Mouse (Mus musculus) testis, adult 2 months (tissue): ENCODE measurements around the gene Zc3h12d. TPM values are rescaled to one million over a fixed set of nuclear protein-coding genes. Genes with fewer than 3 reads are reported as not detected.

Experiments used
- H3K27ac ChIP-seq: fragments of 200-500 bp; 2 replicates; pipeline ENCODE4 v1.5.1; 2012; ENCODE audit warnings: low read depth, low read length; ENCODE audit not compliant: control insufficient read depth, insufficient read depth
- H3K27me3 ChIP-seq: fragments of 200-500 bp; 2 replicates; pipeline ENCODE4 v1.6.1; 2012; ENCODE audit warnings: mild to moderate bottlenecking, low read length, moderate library complexity; ENCODE audit not compliant: control insufficient read depth, insufficient read depth
- H3K36me3 ChIP-seq: fragments of 200-500 bp; 2 replicates; pipeline ENCODE4 v1.6.1; 2012; ENCODE audit warnings: mild to moderate bottlenecking, low read length; ENCODE audit not compliant: control insufficient read depth, insufficient read depth
- H3K4me1 ChIP-seq: fragments of 200-500 bp; 2 replicates; pipeline ENCODE4 v1.6.1; 2012; ENCODE audit warnings: low read length; ENCODE audit not compliant: control insufficient read depth, insufficient read depth
- H3K4me3 ChIP-seq: fragments of 200-500 bp; 2 replicates; pipeline ENCODE4 v1.5.1; 2012; ENCODE audit warnings: low read depth, mild to moderate bottlenecking, low read length, moderate library complexity, mixed read lengths; ENCODE audit not compliant: control insufficient read depth
- CTCF ChIP-seq: fragments of 200-500 bp; IDR thresholded peaks from 2 replicates; pipeline ENCODE4 v1.5.1; 2012; ENCODE audit warnings: low read depth, mild to moderate bottlenecking, inconsistent platforms, low read length, moderate library complexity; ENCODE audit not compliant: control insufficient read depth, insufficient read depth, insufficient replicate concordance
- POLR2A ChIP-seq: fragments of 200-500 bp; IDR thresholded peaks from 2 replicates; pipeline ENCODE4 v1.6.1; 2012; ENCODE audit warnings: low read depth, mild to moderate bottlenecking, inconsistent platforms, low read length, moderate library complexity; ENCODE audit not compliant: control insufficient read depth
- polyA plus RNA-seq: library from polyadenylated mRNA; depleted of rRNA; stranded (reverse); fragments of >200 nt; gene quantifications from 2 replicates; pipeline ENCODE4 v1.2.3, GENCODE M21; 2012; rRNA removed

The Zc3h12d gene
- polyA plus RNA-seq, 1 experiment: 0.17 TPM

- no peak for TF ChIP-seq CTCF
- no peak for TF ChIP-seq POLR2A
- Histone ChIP-seq H3K27ac (no peak overlapping the region), H3K4me3 (no peak overlapping the region), H3K4me1 (no peaks in the 10 kb centered on the region), H3K36me3 (no peaks in the 10 kb centered on the region; the same call in 1 of the 2 replicates), H3K27me3 (no peaks in the 10 kb centered on the region)
These were observed 71.9 kb downstream of the Zc3h12d start for GRCm38 (mm10) chr10:7904157-7904556.

GRCm38 (mm10) chr10:7907151-7907550 lies 74.9 kb downstream of the Zc3h12d start:
- Histone ChIP-seq H3K4me3 (no peak overlapping the region), H3K36me3 (peaks cover 2% of the 10 kb centered on the region), H3K27ac (no peak overlapping the region), H3K27me3 (no peaks in the 10 kb centered on the region), H3K4me1 (no peaks in the 10 kb centered on the region)
- TF ChIP-seq POLR2A: no peak
- no peak for TF ChIP-seq CTCF

- TF ChIP-seq POLR2A: no peak
- TF ChIP-seq CTCF: no peak
- Histone ChIP-seq H3K4me3 (no peak overlapping the region), H3K27ac (no peak overlapping the region), H3K4me1 (no peaks in the 10 kb centered on the region), H3K36me3 (peaks cover 4% of the 10 kb centered on the region), H3K27me3 (no peaks in the 10 kb centered on the region)
These were observed 79.0 kb downstream of the Zc3h12d start for GRCm38 (mm10) chr10:7911268-7911667.

Other genes with a start within 250 kb of the Zc3h12d start
- gene Lrp11, start 242.7 kb upstream of the Zc3h12d start, polyA plus RNA-seq: 2.9 and 3.1 TPM in 2 replicates
- 26.0 and 27.5 TPM in 2 replicates for gene Nup43, start 165.0 kb upstream of the Zc3h12d start, polyA plus RNA-seq
- gene Pcmt1, start 151.3 kb upstream of the Zc3h12d start, polyA plus RNA-seq: 187 and 212 TPM in 2 replicates
- gene Lats1, start 151.3 kb upstream of the Zc3h12d start, polyA plus RNA-seq: 11.8 and 12.9 TPM in 2 replicates
- 4.3 and 5.2 TPM in 2 replicates for gene Katna1, start 106.5 kb upstream of the Zc3h12d start, polyA plus RNA-seq
- gene Ginm1, start 39.6 kb upstream of the Zc3h12d start, polyA plus RNA-seq: 19.1 and 19.9 TPM in 2 replicates
- gene Ppil4, start 39.6 kb upstream of the Zc3h12d start, polyA plus RNA-seq: 6.0 and 7.7 TPM in 2 replicates
- gene Tab2, start 123.8 kb downstream of the Zc3h12d start, polyA plus RNA-seq: 13.5 and 20.7 TPM in 2 replicates